Mouse (Mus musculus) cerebellum, adult 2 months (tissue): Measurements from ENCODE around the gene Gca.

Source experiments
- CTCF ChIP-seq: fragments of 200-500 bp; IDR thresholded peaks from 2 replicates; pipeline ENCODE4 v1.5.1; 2011; ENCODE audit warnings: low read depth, mild to moderate bottlenecking, control low read depth, low read length, moderate library complexity, borderline replicate concordance; ENCODE audit not compliant: insufficient read depth
- POLR2A ChIP-seq: fragments of 200-500 bp; IDR thresholded peaks from 2 replicates; pipeline ENCODE4 v1.6.1; 2011; ENCODE audit warnings: low read length, control low read depth, borderline replicate concordance; ENCODE audit not compliant: insufficient read depth

DNA sequence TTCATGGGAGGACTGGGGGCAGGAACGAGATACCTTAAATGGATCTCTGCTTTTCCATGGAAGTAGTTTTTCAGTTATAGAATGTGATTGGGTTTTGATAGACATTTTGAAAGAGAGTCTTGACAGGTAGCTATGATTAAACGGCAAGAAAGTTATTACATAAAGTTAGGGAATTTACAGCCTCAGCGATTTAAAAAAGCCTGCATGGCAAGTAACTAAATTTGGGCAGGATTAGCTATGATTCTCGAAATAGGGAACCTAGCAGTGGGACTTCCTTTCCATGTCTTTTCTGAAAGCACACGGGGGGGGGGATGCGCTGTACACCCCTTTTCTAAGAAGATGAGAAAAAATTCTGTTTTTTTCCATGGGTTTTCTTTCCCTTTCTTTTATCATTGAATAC, 53.2 kb downstream of the Gca start:
- no peak for TF ChIP-seq POLR2A
- no peak for TF ChIP-seq CTCF
